Mouse (Mus musculus) olfactory bulb, adult 2 months (tissue): ENCODE measurements around the gene Ina.

Source experiments
- CTCF ChIP-seq: fragments of 200-500 bp; IDR thresholded peaks from 2 replicates; pipeline ENCODE4 v1.5.1; 2012; ENCODE audit warnings: low read depth, mild to moderate bottlenecking, low read length, moderate library complexity; ENCODE audit not compliant: insufficient read depth
- POLR2A ChIP-seq: fragments of 200-500 bp; IDR thresholded peaks from 2 replicates; pipeline ENCODE4 v1.6.1; 2012; ENCODE audit warnings: mild to moderate bottlenecking, low read depth, low read length, moderate library complexity; ENCODE audit not compliant: insufficient read depth

DNA sequence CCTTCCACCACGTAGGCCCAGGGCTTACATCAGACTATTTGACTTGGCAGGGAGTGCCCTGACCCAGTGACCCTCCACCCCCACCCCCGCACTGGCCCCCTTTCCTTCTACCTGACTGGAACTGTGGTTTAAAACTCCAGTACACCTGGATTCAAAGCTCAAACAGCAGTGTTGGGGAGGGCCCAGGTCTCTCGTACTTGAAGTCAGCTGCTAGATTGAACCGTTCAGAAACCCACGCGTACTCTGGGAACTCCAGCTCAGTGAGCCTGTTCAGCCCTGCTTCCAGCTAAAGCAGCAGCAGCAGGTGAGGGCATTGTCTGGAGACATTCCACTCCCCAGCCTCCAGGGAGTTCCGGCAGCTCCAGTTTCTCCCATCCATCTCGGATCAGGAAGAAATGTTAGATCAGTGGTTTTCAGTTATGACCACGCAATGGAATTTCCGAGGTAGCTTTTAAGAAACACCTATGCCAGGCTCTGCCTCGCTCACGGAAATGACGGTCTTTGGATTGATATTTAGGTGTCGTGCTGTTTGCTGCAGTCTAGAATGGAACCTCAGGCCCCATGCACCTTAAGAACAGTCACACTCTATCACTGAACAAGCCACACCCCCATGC is 31.0 kb upstream of the Ina start:
- TF ChIP-seq CTCF (no peak), POLR2A (no peak)
